Mouse (Mus musculus) C2C12 (cell line): ENCODE data around the gene Gfpt2.

Source experiments
- MYOD1 ChIP-seq: IDR thresholded peaks from one replicate; pipeline ENCODE4 v1.6.1; 2011; ENCODE audit warnings: low read depth; ENCODE audit not compliant: control insufficient read depth, insufficient read length
- USF1 ChIP-seq: IDR thresholded peaks from one replicate; pipeline ENCODE4 v1.6.1; 2011; ENCODE audit warnings: low read depth, mild to moderate bottlenecking, control low read depth, moderate library complexity

DNA sequence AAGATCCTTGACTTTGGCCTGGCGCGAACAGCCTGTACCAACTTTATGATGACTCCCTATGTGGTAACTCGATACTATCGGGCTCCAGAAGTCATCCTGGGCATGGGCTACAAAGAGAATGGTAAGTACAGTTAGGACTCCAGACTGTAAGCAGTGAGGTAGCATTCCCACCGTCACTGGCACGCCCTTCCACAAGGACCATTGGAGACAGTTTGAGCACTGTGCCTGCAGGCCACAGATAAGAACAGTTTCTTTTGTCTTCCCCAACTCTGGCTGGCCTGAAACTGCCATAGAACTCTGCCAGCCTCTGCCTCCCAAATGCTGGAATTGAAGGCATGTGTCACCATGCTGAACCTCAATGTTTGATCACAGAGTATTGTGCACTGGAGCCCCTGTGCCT lies 78.8 kb downstream of the Gfpt2 start:
- TF ChIP-seq MYOD1 (no peak), USF1 (no peak)
